Mouse (Mus musculus): ENCODE results near the gene Ptpn14. TPM values are rescaled to one million over a fixed set of nuclear protein-coding genes. Genes with fewer than 3 reads are reported as not detected.
A peak's percentile ranks its signal among the peaks of the same experiment; 100 is the strongest.
"Not testable (repeated sequence)": the region's sequence is repeated elsewhere in the genome, so short reads cannot be mapped to it uniquely, and the experiment has no call there.

Ptpn14 gene
- polyA plus RNA-seq, 1 experiment = 17.8 TPM

- DNase-seq = no peak
- Histone ChIP-seq H3K36me3 (ENCODE audit: control insufficient read depth, insufficient read depth, low read length) (peaks cover 7% of the 10 kb centered on the region; the same call in 1 of the 2 replicates), H3K4me3 (ENCODE audit: control insufficient read depth, insufficient read depth, low read length) (no peak overlapping the region), H3K27me3 (ENCODE audit: control insufficient read depth, insufficient read depth, low read length) (no peaks in the 10 kb centered on the region), H3K4me1 (replicated peaks; ENCODE audit: control insufficient read depth, insufficient read depth, low read length) (peaks cover 10% of the 10 kb centered on the region), H3K27ac (ENCODE audit: control insufficient read depth, insufficient read depth, low read length) (no peak overlapping the region)
- WGBS = 61% methylated on average over 4 of the region's 4 CpGs
- TF ChIP-seq CTCF (IDR thresholded peaks at IDR 0.05; ENCODE audit: borderline replicate concordance, control insufficient read depth, extremely low read depth, insufficient read depth, low read length, poor library complexity) (no peak), POLR2A (IDR thresholded peaks at IDR 0.05; ENCODE audit: control insufficient read depth, extremely low read depth, insufficient read depth, low read length, poor library complexity) (no peak)
Observed at GRCm38 (mm10) chr1:189689050-189689833, 38.8 kb upstream of the Ptpn14 start.

DNA sequence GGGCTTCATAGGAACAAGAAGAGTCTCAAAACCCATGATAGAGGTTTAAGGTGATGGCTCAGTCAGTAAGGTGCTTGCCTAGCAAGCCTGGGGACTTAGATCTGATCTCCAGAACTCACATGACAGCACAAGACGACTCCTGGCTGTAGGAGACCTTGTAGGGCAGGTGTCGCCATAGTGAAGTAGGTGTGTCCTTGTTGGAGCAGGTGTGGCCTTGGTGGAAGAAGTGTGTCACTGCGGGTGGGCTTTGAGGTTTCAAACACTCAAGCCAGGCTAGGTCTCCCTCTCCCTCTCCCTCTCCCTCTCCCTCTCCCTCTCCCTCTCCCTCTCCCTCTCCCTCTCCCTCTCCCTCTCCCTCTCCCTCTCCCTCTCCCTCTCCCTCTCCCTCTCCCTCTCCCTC, 35.6 kb upstream of the Ptpn14 start:
- not testable (repeated sequence) for H3K4me3 ChIP-seq (ENCODE audit: control insufficient read depth, insufficient read depth, low read length)
- WGBS = 54% methylated on average over 3 of the region's 3 CpGs

DNA sequence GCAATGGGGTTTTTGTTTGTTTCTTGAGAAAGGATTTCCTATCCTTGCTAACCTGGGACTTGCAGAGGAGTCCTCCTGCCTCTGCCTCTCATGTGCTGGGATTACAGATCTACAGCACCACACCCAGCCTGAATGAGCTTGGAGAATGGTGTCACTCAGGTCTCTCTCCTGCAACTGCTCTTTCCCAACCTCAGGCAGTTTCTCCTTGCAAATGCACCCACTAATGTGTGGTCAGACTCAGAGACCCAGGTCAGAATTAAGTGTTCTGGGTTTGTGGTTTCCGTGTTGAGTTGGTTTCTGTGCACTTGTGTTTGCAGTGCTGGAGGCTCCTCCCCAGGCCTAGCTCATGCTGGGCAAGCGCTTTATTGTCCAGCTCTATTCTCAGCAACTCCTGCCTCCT, 33.7 kb upstream of the Ptpn14 start:
- WGBS = 53% methylated on average over 2 of the region's 2 CpGs
- Histone ChIP-seq H3K36me3 (ENCODE audit: control insufficient read depth, insufficient read depth, low read length) (no peaks in the 10 kb centered on the region), H3K4me3 (ENCODE audit: control insufficient read depth, insufficient read depth, low read length) (no peak overlapping the region), H3K4me1 (replicated peaks; ENCODE audit: control insufficient read depth, insufficient read depth, low read length) (peaks cover 3% of the 10 kb centered on the region; the same call in 1 of the 2 replicates), H3K27me3 (ENCODE audit: control insufficient read depth, insufficient read depth, low read length) (no peaks in the 10 kb centered on the region), H3K27ac (ENCODE audit: control insufficient read depth, insufficient read depth, low read length) (no peak overlapping the region)
- TF ChIP-seq POLR2A (IDR thresholded peaks at IDR 0.05; ENCODE audit: control insufficient read depth, extremely low read depth, insufficient read depth, low read length, poor library complexity) (no peak), CTCF (IDR thresholded peaks at IDR 0.05; ENCODE audit: borderline replicate concordance, control insufficient read depth, extremely low read depth, insufficient read depth, low read length, poor library complexity) (no peak)
- DNase-seq = no peak

More for the DNA sequence above, 35.6 kb upstream of the Ptpn14 start:
- not testable (repeated sequence) for DNase-seq; H3K36me3 ChIP-seq (ENCODE audit: control insufficient read depth, insufficient read depth, low read length); H3K27ac ChIP-seq (ENCODE audit: control insufficient read depth, insufficient read depth, low read length); H3K27me3 ChIP-seq (ENCODE audit: control insufficient read depth, insufficient read depth, low read length); H3K4me1 ChIP-seq (replicated peaks; ENCODE audit: control insufficient read depth, insufficient read depth, low read length)

- no peaks in the 10 kb centered on the region for H3K36me3 ChIP-seq (ENCODE audit: control insufficient read depth, insufficient read depth, low read length)
- no peaks in the 10 kb centered on the region for H3K27me3 ChIP-seq (ENCODE audit: control insufficient read depth, insufficient read depth, low read length)
- DNase-seq = no peak
- H3K4me3 ChIP-seq (ENCODE audit: control insufficient read depth, insufficient read depth, low read length) = no peak overlapping the region
- no peak overlapping the region for H3K27ac ChIP-seq (ENCODE audit: control insufficient read depth, insufficient read depth, low read length)
- TF ChIP-seq CTCF (IDR thresholded peaks at IDR 0.05; ENCODE audit: borderline replicate concordance, control insufficient read depth, extremely low read depth, insufficient read depth, low read length, poor library complexity) = no peak
- TF ChIP-seq POLR2A (IDR thresholded peaks at IDR 0.05; ENCODE audit: control insufficient read depth, extremely low read depth, insufficient read depth, low read length, poor library complexity) = no peak
- peaks cover 3% of the 10 kb centered on the region; the same call in 1 of the 2 replicates for H3K4me1 ChIP-seq (replicated peaks; ENCODE audit: control insufficient read depth, insufficient read depth, low read length)
Observed at GRCm38 (mm10) chr1:189695321-189695720, 32.7 kb upstream of the Ptpn14 start.

GRCm38 (mm10) chr1:189698416-189698815, 29.7 kb upstream of the Ptpn14 start:
- no peak for TF ChIP-seq CTCF (IDR thresholded peaks at IDR 0.05; ENCODE audit: borderline replicate concordance, control insufficient read depth, extremely low read depth, insufficient read depth, low read length, poor library complexity)
- TF ChIP-seq POLR2A (IDR thresholded peaks at IDR 0.05; ENCODE audit: control insufficient read depth, extremely low read depth, insufficient read depth, low read length, poor library complexity) = no peak
- Histone ChIP-seq H3K4me3 (ENCODE audit: control insufficient read depth, insufficient read depth, low read length) (no peak overlapping the region), H3K4me1 (replicated peaks; ENCODE audit: control insufficient read depth, insufficient read depth, low read length) (no peaks in the 10 kb centered on the region), H3K27ac (ENCODE audit: control insufficient read depth, insufficient read depth, low read length) (no peak overlapping the region), H3K27me3 (ENCODE audit: control insufficient read depth, insufficient read depth, low read length) (no peaks in the 10 kb centered on the region), H3K36me3 (ENCODE audit: control insufficient read depth, insufficient read depth, low read length) (no peaks in the 10 kb centered on the region)
- WGBS = 83% methylated on average over 4 of the region's 4 CpGs
- no peak for DNase-seq

GRCm38 (mm10) chr1:189700186-189700585, 27.9 kb upstream of the Ptpn14 start:
- Histone ChIP-seq H3K27ac (ENCODE audit: control insufficient read depth, insufficient read depth, low read length) (no peak overlapping the region), H3K4me3 (ENCODE audit: control insufficient read depth, insufficient read depth, low read length) (no peak overlapping the region), H3K4me1 (replicated peaks; ENCODE audit: control insufficient read depth, insufficient read depth, low read length) (peaks cover 3% of the 10 kb centered on the region), H3K27me3 (ENCODE audit: control insufficient read depth, insufficient read depth, low read length) (no peaks in the 10 kb centered on the region), H3K36me3 (ENCODE audit: control insufficient read depth, insufficient read depth, low read length) (no peaks in the 10 kb centered on the region)
- no peak for DNase-seq
- 71% methylated on average over 6 of the region's 6 CpGs for WGBS
- TF ChIP-seq POLR2A (IDR thresholded peaks at IDR 0.05; ENCODE audit: control insufficient read depth, extremely low read depth, insufficient read depth, low read length, poor library complexity) = no peak
- TF ChIP-seq CTCF (IDR thresholded peaks at IDR 0.05; ENCODE audit: borderline replicate concordance, control insufficient read depth, extremely low read depth, insufficient read depth, low read length, poor library complexity) = no peak

GRCm38 (mm10) chr1:189700990-189701389, 27.1 kb upstream of the Ptpn14 start:
- Histone ChIP-seq H3K4me3 (ENCODE audit: control insufficient read depth, insufficient read depth, low read length) (no peak overlapping the region), H3K27me3 (ENCODE audit: control insufficient read depth, insufficient read depth, low read length) (no peaks in the 10 kb centered on the region), H3K36me3 (ENCODE audit: control insufficient read depth, insufficient read depth, low read length) (no peaks in the 10 kb centered on the region), H3K4me1 (replicated peaks; ENCODE audit: control insufficient read depth, insufficient read depth, low read length) (peaks cover 3% of the 10 kb centered on the region), H3K27ac (ENCODE audit: control insufficient read depth, insufficient read depth, low read length) (no peak overlapping the region)
- WGBS = 3% methylated on average over 6 of the region's 6 CpGs
- DNase-seq = peak; percentile 71
- TF ChIP-seq CTCF (IDR thresholded peaks at IDR 0.05; ENCODE audit: borderline replicate concordance, control insufficient read depth, extremely low read depth, insufficient read depth, low read length, poor library complexity) = peak; percentile 39; the same call in 1 of the 2 replicates
- TF ChIP-seq POLR2A (IDR thresholded peaks at IDR 0.05; ENCODE audit: control insufficient read depth, extremely low read depth, insufficient read depth, low read length, poor library complexity) = no peak

Measured in thymus, adult 2 months (tissue).